Mouse (Mus musculus) cerebellum, postnatal 14 days (tissue): ENCODE data around the gene Stoml1.

ENCODE experiments used
- DNase-seq, 2 experiments: peaks; one replicate each; pipeline ENCODE4 v3.0.0; 2021; ENCODE audit warnings: mixed read lengths in 2 of 2

Gene Stoml1

DNA sequence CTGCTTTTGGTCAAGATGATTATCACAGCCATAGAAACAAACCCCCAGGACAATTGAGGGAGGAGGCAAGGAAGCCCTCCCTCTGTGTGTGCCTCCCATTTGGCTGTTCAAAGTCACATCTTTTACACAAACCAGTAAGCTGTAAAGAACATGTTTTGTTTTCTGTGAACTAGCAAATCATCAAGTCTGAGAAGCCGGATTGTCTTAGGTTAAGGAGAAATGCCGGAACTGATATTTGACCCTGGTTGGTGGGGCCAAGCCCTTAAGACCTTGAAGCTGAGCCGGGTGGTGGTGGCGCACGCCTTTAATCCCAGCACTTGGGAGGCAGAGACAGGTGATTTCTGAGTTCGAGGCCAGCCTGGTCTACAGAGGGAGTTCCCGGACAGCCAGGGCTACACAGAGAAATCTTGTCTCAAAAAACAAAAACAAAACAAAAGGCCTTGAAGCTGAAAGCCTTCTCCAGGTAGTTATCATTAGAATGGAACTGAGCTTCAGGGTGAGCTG lies 21.2 kb downstream of the Stoml1 start:
- no peak for DNase-seq

DNA sequence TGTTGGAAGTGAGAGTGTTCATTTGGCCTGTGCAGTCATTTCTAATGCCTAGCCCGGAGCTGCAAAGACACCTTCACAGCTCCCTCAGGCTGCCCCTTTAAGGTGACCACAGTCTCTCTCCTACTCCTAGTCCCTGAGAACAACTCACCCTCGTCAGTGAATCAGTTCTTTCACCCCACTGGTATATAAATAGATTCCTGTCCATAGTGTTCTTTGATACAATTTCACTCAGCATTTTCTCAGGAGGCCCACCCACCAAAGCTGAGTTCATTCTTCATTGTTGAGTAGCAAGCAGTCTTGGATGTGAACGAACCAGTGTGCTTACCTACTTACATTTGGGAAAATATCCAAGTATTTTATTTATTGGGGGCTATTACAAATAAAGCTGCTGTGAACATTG lies 21.7 kb downstream of the Stoml1 start:
- DNase-seq = no peak

DNA sequence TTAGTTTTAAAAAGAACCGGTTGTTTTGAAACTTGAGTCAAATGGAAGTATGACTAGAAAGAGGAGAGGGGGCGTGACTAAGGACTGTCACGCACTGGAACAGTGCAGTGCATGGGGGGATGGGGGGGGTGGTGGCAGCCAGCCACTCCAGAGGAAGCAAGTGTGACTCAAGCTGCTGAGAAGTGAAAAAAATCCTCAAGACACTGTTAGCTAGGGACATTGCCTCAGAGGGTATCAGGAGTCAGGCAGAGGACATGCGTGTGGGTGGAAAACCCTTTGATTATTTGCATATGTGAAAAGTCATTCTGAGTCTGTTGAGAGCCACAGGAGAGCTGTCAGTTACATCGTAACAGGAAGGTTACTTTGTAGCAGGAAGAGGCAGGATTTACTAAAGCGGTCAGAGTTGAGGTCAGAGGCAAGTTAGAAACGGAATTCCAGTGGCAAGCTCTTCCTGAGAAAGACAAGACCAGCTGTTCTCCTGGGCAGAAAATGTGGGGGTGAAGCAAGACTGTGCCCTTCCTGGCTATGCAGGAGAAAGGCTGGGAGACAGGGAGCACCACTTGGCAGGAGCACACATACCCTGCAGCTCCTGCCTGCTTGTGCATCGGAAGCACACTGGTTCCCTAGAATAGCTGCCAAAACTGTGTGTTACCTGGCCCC lies 22.3 kb downstream of the Stoml1 start:
- peak; percentile 45 to 61 for DNase-seq

DNA sequence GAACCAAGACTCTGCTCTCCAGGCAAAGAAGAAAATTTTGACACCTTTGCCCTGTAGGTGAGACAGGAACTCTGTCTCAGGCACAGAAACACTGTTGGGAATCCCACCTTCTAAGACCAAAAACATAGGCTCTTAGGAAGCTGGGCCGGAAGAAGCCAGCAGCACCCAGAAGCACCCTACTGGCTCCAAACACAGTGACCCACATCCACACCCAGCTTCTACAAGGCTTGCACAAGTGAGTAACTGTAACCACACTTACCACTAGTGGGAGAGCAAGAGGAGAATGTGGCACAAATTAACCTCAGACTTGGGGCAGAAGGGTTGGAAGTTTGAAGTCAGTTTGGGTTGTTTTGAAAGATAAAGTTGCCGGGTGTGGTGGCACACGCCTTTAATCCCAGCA lies 22.8 kb downstream of the Stoml1 start:
- DNase-seq = no peak

DNA sequence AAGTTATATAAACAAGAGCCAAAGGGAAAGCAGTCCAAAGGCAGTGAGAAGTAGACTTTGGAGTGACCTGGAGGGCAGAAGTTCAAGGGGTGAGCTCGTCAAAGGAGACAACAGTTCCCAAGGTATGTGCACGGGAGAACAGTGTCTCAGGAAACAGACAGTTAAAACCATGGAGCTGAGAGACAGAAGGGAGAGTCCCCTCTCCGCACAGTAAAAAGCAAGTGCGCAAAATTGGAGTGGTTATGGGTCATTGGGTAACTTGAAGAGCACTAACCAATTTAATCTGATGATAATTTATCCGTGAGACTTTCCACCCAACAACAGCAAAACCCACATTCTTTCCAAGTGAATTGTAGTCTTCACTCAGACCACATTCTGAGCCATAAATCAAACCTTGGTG lies 23.4 kb downstream of the Stoml1 start:
- no peak for DNase-seq

DNA sequence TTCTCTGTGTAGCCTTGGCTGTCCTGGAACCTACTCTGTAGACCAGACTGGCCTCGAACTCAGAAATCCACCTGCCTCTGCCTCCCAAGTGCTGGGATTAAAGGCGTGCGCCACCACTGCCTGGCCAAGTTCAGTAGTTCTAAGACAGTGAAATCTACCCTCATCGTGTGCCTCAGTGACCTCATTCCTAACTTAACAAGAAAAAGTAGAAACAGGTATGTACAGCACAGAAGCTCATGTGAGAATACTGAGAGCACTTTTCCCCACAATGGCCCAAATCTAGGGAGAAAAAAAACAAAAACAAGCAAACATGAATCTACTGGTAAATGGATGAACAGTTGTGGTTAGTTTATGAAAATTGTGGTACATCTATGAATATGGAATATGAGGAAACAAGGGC lies 25.3 kb downstream of the Stoml1 start:
- DNase-seq = no peak

DNA sequence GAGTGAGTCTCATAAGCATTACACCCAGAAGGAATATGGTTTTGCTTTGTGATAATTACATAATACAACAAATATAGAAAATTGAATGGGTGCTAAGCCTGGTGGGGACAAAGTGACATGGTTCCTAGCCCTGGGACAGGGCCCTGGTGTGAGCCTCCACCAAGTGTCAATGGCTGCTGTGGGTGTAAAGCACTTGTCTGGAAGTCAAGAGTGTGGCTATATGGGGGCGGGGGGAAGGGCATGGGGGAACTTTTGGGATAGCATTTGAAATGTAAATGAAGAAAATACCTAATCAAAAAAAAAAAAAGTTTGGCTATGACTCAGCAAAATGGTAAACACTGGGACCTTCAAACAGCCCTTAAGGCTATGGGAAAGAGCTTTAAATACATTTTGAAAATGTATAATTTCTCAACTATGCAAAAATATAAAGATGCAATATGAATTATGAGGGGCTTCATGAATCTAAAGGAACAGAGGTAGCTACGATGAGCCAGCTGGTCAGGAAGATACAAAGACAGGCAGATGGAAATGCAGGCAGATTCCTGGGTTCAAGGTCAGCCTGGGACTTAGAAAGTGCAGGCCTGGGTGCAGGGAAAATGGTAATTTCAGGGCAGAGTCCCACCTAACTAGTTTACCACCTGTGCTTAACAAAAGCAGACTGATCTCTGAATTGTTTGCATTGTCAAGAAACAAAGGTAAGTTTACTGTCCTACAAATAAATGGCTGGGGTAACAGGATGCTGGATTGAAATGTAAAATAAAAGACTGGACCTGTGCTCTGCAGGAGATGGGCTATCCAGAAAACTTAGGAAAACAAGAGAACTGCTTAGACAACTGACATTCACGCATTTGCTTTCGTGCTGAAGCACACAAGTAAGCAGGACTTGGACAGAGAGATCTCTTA lies 26.1 kb downstream of the Stoml1 start:
- DNase-seq = no peak

DNA sequence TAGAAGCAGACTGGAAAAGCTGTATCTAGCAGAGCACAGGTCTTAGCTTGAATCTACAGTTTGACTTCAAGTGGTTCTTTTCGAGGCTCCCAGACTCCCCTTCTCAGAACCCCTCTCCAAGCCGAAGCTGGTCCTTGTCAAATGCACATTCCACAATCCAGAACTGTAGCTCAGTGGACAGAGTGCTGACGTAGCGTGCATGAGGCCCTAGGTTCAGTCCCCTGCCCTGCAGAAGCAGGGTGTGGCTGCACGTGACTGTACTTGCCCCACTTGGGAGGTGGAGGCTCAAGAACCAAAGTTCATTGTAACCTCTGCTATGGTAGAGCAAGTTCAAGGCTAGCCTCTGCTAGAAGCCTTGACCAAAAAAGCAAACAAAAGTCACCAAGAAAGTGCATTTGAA lies 26.8 kb downstream of the Stoml1 start:
- no peak for DNase-seq

DNA sequence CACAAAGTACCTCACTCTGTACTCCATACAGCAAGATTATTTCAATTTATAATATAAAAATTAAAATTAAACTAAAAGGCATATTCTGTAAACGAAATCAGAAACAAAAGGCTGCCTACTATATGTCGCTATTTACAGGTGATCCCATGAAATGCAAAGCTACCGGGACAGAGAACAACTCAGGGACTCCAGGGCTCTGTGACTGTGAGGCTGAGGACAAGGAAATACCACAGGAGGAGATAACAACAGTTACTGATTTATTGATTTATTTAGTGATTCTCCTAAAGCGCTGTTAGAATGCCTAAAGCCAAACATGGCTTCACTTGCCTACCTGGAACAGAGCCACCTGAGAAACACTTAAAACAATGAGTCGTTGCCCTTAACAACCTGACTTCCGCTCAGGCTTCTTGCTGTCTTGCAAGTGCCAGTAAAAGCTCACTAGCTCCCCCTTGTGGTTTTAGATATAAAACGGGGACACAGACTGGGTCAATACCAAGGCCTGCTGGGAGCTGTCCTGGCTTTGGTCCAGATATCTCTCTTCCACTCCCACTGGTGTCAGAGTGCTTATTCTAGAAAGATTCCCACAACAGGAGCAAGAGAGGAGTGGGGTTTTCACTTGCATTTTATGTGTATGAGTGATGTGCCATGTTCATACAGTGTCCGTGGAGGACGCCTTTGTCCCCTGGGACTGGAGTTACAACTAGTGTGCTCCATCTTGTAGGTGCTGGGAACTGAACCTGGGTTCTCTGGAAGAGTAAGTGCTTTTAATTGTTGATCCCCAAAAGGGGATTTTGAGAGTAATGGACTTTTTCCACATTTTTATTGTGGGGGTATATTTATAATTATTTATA lies 27.5 kb downstream of the Stoml1 start:
- peak; percentile 84 to 87 for DNase-seq

DNA sequence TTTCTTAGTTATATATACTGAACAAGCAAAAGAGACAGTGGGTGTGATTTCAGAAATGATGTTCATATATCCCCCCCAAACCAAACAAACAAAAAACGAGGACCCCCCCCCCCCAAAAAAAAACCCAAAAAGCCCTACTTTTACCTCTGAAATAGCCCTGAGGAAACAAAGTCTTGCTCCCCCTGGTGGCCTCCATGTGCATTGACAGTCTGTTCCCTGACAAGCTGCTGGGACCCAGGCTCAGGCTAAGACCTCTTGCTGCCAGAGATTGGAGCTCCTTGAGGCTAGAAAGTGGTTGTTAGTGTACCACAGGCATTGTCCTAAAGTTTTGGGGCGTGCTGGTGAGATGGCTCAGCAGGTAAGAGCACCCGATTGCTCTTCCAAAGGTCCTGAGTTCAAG lies 28.6 kb downstream of the Stoml1 start:
- DNase-seq = peak; percentile 63 to 69

DNA sequence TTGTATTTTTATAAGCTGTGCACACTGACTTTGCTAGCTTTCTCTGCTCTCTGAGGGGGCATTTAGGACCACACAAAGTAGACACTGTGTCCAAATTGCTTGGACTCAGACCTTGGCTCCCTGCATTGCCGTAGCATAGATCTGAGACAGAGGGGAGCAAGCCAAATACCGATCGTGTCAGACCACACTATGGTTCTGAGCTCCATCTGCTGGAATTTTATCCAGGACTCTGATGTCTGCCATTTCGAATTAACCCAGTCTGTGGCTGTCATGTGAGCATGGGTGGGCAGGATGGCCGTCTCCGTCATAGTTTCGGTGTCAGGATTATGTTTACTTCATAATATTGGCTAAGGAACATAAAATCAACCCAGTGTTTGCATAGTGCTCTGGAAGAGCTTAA lies 30.5 kb downstream of the Stoml1 start:
- DNase-seq = peak; percentile 54 to 61

DNA sequence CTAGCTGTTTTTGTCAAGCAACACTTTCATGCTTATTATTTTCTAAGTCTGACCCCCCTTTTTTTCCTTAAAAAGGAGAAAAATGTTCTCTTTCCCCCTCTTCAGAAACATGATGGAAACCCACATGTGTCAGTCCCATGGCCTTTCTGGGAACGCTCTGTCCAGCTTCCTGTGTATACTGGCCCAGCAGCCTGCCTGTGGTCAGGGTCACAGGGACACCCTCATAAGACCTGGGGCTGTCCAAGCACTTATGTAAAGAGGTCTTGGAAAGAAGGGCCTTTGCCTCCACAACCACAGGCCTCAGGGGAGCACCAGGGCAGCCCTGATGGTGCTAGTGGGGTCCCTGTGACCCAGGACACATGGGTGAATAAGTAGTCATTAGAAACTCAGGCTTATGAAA lies 36.1 kb downstream of the Stoml1 start:
- DNase-seq = no peak

DNA sequence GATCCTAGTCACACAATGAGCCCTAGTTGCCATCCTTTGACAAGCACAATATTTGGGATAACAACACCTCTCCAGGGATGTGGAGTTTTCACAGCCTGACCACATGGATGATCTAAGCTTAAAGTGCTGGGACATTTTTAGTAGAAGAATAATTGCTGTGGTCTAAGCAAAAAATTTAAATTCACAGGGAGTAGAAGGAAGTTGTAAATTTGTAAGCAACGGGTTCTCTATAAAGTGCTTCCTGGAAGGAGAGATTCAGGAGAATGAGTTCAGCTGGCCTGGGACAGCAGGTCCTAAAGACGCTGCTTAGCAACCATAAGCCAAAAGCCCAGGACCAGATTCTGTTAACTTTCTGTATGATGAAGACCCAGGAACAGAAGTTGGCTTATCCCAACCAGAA lies 36.9 kb downstream of the Stoml1 start:
- DNase-seq = no peak

DNA sequence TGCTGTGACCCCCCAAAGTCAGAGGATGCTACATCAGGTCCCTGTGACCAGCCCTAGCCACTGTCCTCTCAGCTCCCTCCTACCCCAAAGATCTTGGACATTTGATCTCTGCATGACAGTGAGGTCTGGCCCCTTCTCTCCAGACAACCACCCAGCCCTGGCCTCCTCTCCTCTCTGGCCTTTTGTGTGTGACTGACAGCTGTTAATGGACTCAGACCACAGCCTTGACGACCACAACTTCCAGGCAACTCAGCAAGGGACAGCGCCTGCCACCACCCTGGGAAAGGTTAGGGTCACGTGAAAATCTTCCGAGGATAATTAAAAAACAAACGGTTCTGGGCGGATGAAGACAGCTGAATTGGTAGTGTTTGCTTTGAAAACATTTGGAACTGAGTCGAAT lies 41.6 kb downstream of the Stoml1 start:
- no peak for DNase-seq

DNA sequence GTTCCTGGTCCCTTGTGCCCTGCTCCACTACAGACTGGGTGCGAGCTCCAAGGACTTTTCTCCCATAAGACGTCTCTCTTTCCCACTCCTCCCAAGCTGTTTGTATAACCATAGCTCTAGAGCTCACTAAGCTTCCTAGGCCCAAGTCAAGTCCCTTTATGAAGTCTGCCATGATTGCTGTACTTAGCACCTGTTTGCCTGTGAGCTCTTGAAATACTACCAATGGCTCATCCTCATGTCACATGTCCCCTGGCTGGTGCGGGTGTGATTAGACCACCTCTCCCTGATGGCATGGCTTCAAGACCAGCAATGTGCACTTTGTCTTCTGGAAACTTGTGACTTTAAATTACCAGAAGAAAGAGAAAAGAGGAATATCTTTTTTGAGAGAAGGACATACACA lies 42.4 kb downstream of the Stoml1 start:
- no peak for DNase-seq

DNA sequence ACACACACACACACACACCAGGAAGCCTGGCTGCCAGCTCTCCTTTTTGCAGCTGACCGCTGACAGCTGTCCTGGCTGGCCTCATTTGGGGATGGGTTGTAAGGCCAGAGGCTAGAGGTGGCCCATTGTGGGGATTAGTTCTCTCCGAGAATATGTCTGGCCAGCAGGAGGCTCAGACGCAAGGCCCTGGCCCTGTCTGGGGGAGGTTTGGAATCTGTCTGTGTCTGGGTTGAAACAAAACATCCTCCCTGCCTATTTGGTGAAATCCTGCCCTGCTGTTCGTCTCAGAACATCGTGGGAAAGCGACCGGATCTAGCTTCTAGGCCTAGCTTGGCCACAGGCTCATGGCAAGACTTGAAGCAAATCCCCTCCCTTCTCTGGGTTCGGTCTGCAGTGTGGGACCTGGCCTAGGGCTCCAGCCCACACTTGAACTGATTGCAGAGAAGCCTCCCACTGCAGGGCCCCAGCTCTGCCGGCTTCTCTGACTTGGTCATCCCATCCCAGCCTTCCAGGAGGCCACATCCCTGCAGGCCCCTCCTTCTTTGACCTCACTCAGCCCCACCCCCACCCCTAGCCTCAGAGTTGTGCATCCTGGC lies 42.9 kb downstream of the Stoml1 start:
- no peak for DNase-seq

DNA sequence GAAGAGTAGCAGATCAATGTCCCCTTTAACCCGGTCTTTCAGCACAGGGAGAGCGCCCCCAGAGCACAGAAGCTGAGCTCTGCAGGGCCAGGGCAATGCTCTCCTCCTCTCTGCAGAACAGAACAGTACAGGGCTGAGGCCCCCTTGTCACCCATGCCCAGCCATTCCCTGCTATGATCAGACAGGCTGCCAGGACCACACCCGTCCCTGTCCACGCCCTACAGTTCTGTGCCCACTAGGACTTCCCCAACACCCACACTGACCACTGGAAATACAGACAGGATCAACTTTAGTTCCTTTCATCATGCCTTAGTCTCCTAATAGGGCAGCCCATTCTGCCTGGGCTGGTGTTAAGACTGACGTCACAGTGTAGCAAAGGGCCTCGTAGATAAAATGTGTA lies 44.1 kb downstream of the Stoml1 start:
- DNase-seq = no peak

DNA sequence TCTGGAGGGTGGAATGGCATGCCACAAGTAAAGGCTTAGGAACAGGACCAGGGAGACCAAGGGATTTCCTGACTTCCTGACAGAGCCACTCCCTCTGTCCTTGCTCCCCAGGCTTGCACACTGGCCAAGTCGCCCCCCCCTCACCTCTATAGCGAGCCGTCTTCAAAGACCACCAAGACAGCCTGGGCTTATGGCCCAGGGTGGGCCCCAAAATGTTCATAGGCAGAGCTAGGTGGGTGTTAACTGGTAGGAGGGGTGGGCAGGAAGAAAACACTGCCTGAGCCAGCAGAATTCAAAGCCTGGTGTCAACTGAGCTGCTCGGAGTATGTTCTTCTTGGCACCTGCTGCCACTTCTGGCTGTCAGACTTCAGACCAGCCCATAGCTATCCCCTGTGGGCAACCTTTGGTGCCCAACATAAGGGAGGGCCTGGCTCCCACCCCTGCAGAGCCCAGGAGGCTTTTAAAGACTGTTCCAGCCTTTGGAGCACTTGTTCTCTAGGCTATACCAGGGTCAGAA lies 45.1 kb downstream of the Stoml1 start:
- no peak for DNase-seq

DNA sequence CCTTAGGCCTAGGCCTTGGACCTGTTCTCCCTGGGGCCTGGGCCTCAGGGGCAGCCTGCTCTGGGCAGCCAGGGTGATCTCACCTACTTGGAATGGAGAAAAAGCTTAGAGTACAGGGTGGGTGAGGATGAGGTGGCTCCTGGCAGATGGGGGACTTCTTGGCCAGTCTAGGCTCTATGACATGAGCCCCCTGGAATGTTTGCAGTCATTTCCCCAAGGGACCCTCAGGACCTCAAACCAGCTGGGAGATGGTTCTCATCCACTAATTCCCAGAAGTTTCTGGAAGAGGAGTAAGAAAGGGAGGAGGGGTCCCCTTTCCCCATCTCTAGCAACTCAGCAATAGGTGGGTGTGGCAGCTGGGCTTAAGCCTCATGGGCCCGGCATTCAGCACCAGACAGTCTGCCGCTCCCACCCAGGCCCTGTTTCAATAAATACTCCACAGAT lies 46.4 kb downstream of the Stoml1 start:
- no peak for DNase-seq

DNA sequence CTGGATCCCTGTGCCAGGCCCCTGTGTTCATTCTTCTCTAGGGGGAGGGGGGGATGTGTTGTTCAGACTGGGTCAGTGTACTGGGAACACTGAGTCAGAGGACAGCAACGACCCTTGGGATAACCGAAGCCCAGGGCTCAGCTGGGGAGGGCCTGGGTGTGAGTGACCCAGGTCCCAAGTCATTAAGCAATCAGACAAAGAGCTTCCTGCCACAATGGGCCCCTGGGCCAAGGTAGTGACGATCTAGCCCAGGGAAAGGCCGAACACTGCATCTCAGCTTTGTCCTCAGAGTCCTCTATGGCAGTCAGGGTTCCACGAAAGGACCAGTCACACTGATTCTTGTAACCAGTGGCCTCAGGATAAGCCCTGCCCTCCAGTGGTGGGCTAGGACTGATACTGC lies 50.2 kb downstream of the Stoml1 start:
- no peak for DNase-seq

DNA sequence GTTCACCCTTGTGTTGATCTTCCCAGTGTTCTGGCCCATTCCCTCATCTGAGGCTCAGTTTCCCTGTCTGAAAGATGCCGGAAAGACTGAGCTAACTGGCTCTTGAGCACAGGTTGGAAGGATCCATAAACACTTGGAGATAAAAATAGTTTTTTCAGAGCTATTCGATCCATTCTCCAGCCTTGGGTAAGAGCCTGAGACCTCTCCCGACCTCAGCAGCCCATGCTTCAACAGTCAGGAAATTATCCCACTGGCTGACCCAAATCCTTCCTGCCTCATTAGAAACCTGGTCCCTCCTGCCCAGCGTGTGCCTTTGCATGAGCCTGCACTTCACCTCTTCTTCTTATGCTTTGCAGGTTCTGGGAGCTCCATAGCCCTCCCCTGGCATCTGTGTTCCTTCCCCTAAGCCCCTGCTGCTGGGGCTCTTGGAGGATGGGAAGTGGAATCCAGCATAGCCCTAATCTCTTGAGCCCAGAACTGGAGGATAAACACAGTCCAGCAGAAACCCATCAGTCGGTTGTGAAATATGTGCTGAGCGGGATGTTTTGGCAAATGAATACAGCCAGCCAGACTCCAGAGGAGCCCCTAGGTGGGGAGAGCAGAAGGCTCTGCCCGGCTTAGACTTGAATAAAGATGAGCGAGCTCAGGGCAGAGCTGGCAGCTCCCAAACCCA lies 50.8 kb downstream of the Stoml1 start:
- DNase-seq = no peak

DNA sequence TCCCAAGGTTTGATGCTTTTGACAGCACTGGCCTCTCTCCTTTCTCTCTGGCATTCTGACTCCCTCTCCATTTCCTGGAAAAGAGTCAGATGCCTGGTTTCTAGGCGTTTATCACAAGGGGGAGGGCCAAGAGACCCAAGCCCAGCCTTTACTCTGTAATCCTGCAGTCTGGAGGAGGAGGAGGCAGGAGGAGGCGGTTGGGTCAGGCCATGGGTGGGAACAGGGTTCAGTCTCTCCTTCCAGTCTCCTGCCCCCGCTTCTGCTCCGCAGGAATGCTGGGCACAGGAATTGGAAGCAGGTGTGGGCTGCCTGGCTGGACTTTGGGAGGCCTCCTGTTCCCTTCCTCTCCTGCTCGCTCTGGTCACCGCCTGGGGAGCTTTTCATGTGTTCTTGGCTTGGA lies 52.7 kb downstream of the Stoml1 start:
- no peak for DNase-seq
